Mouse (Mus musculus) midbrain, embryonic 10.5 days (tissue): ENCODE data around the gene Deaf1. TPM values are rescaled to one million over a fixed set of nuclear protein-coding genes. Genes with fewer than 3 reads are reported as not detected.
"Not testable (repeated sequence)": the region's sequence is repeated elsewhere in the genome, so short reads cannot be mapped to it uniquely, and the experiment has no call there.

Source experiments
- DNase-seq: peaks from one replicate; pipeline ENCODE4 v3.0.0-alpha.2; 2017; ENCODE audit warnings: low spot score
- H3K27ac ChIP-seq: fragments of 300-500 bp; sonication (generic); replicated peaks from 2 replicates; pipeline ENCODE4 v1.5.1; 2016; ENCODE audit warnings: mild to moderate bottlenecking
- H3K27me3 ChIP-seq: fragments of 300-500 bp; sonication (generic); 2 replicates; pipeline ENCODE4 v1.6.1; 2016; ENCODE audit warnings: low read depth, mild to moderate bottlenecking; ENCODE audit not compliant: poor library complexity, severe bottlenecking
- H3K36me3 ChIP-seq: fragments of 300-500 bp; sonication (generic); 2 replicates; pipeline ENCODE4 v1.6.1; 2016; ENCODE audit warnings: mild to moderate bottlenecking, moderate library complexity
- H3K4me1 ChIP-seq: fragments of 300-500 bp; sonication (generic); 2 replicates; pipeline ENCODE4 v1.6.1; 2016
- H3K4me3 ChIP-seq: fragments of 300-500 bp; sonication (generic); 2 replicates; pipeline ENCODE4 v1.5.1; 2016; ENCODE audit warnings: mild to moderate bottlenecking, moderate library complexity
- H3K9me3 ChIP-seq: fragments of 300-500 bp; sonication (generic); replicated peaks from 2 replicates; pipeline ENCODE4 v1.6.1; 2016; ENCODE audit warnings: mild to moderate bottlenecking
- WGBS: fragments of 180-500 bp; shearing (Covaris S2); methylation state at CpG from one replicate; pipeline ENCODE4 v1.1.7; 2016; 5-methylcytosine and 5-hydroxymethylcytosine counted together
- polyA plus RNA-seq: library from polyadenylated mRNA; unstranded; fragments of >200 nt; fragmentation: Nextera tagmentation; extraction: Ambion mirVana; gene quantifications from 2 replicates; pipeline ENCODE4 v1.2.1, GENCODE M21; 2016

The Deaf1 gene
- polyA plus RNA-seq, 1 experiment from 2014 or later, result 57.4 TPM

DNA sequence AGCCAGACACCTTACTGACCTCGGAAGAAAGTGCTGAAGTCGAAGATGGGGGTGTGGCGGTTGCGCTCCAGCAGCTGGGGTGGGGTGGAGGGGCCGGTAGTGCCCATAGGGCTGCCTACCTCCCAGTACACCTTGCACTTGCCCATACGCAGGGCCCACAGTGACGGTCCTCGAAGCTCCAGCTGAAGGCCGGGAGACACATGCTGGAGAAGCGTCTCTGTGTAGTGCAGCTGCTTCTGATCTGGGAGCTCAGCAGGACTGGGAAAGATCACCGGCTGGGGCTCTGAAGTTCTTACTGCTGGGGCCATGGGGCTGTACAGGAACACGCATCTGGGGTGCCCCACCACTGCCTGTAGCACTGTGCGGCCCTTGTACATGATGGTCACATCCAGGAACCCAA, 63.9 kb downstream of the Deaf1 start:
- H3K36me3 ChIP-seq, result peaks cover 61% of the 10 kb centered on the region
- peaks cover 19% of the 10 kb centered on the region for H3K4me1 ChIP-seq
- H3K27me3 ChIP-seq, result no peaks in the 10 kb centered on the region
- no peak overlapping the region for H3K4me3 ChIP-seq
- WGBS, result 90% methylated on average over 13 of the region's 13 CpGs
- H3K27ac ChIP-seq, result no peak overlapping the region
- DNase-seq, result no peak
- no peaks in the 10 kb centered on the region for H3K9me3 ChIP-seq

- Histone ChIP-seq H3K9me3 (no peaks in the 10 kb centered on the region), H3K27me3 (no peaks in the 10 kb centered on the region), H3K36me3 (peaks cover 83% of the 10 kb centered on the region), H3K4me3 (no peak overlapping the region), H3K4me1 (peaks cover 17% of the 10 kb centered on the region), H3K27ac (no peak overlapping the region)
- no peak for DNase-seq
- WGBS, result 97% methylated on average over 3 of the region's 3 CpGs
Measured at GRCm38 (mm10) chr7:141261480-141261879, 66.0 kb downstream of the Deaf1 start.

GRCm38 (mm10) chr7:141256159-141256558, 71.3 kb downstream of the Deaf1 start:
- H3K27me3 ChIP-seq, result no peaks in the 10 kb centered on the region
- H3K27ac ChIP-seq, result no peak overlapping the region
- H3K4me3 ChIP-seq, result no peak overlapping the region
- no peaks in the 10 kb centered on the region for H3K4me1 ChIP-seq
- no peak for DNase-seq
- 94% methylated on average over 10 of the region's 10 CpGs for WGBS
- H3K9me3 ChIP-seq, result no peaks in the 10 kb centered on the region
- peaks cover 98% of the 10 kb centered on the region for H3K36me3 ChIP-seq

- H3K27ac ChIP-seq, H3K4me1 ChIP-seq, H3K9me3 ChIP-seq, H3K27me3 ChIP-seq, H3K4me3 ChIP-seq, DNase-seq: not testable (repeated sequence)
- H3K36me3 ChIP-seq, result peaks cover 98% of the 10 kb centered on the region
- WGBS, result 95% methylated on average over 4 of the region's 4 CpGs
Measured at GRCm38 (mm10) chr7:141250486-141250885, 77.0 kb downstream of the Deaf1 start.

Other genes with a start within 250 kb of the Deaf1 start
- 1.8 and 2.0 TPM in 2 replicates for gene Pkp3, start 249.5 kb downstream of the Deaf1 start, polyA plus RNA-seq
- 2.3 and 2.5 TPM in 2 replicates for gene Sigirr, start 227.1 kb downstream of the Deaf1 start, polyA plus RNA-seq
- gene Ano9, start 209.9 kb downstream of the Deaf1 start, polyA plus RNA-seq, result 0.07 and 0.16 TPM in 2 replicates
- 86.5 and 94.7 TPM in 2 replicates for gene Ptdss2, start 205.3 kb downstream of the Deaf1 start, polyA plus RNA-seq
- gene Rnh1, start 154.8 kb downstream of the Deaf1 start, polyA plus RNA-seq, result 64.5 and 66.6 TPM in 2 replicates
- 84.2 and 87.5 TPM in 2 replicates for gene Hras, start 133.7 kb downstream of the Deaf1 start, polyA plus RNA-seq
- 14.4 and 14.6 TPM in 2 replicates for gene Lrrc56, start 133.5 kb downstream of the Deaf1 start, polyA plus RNA-seq
- 3.8 and 5.1 TPM in 2 replicates for gene Lmntd2, start 113.6 kb downstream of the Deaf1 start, polyA plus RNA-seq
- gene Rassf7, start 111.8 kb downstream of the Deaf1 start, polyA plus RNA-seq, result 55.6 and 57.2 TPM in 2 replicates
- gene Phrf1, start 98.9 kb downstream of the Deaf1 start, polyA plus RNA-seq, result 114 and 125 TPM in 2 replicates
- gene Irf7, start 61.2 kb downstream of the Deaf1 start, polyA plus RNA-seq, result 0.58 and 1.4 TPM in 2 replicates
- not detected in 2 replicates for gene Cdhr5, start 50.9 kb downstream of the Deaf1 start, polyA plus RNA-seq
- 0.79 and 2.4 TPM in 2 replicates for gene Sct, start 48.6 kb downstream of the Deaf1 start, polyA plus RNA-seq
- gene Drd4, start 35.7 kb downstream of the Deaf1 start, polyA plus RNA-seq, result 0.32 and 0.62 TPM in 2 replicates
- 52.2 and 58.1 TPM in 2 replicates for gene Tmem80, start within 50 bp of the Deaf1 start, polyA plus RNA-seq
- gene Eps8l2, start 11.2 kb upstream of the Deaf1 start, polyA plus RNA-seq, result 3.4 and 3.8 TPM in 2 replicates
- 339 and 342 TPM in 2 replicates for gene Taldo1, start 64.5 kb upstream of the Deaf1 start, polyA plus RNA-seq
- gene Gatd1, start 86.4 kb upstream of the Deaf1 start, polyA plus RNA-seq, result 45.1 and 47.0 TPM in 2 replicates
- 8.9 and 15.1 TPM in 2 replicates for gene Cend1, start 101.8 kb upstream of the Deaf1 start, polyA plus RNA-seq
- 43.7 and 48.4 TPM in 2 replicates for gene Slc25a22, start 110.2 kb upstream of the Deaf1 start, polyA plus RNA-seq
- gene Pidd1, start 116.3 kb upstream of the Deaf1 start, polyA plus RNA-seq, result 18.8 and 20.9 TPM in 2 replicates
- 905 and 1,135 TPM in 2 replicates for gene Rplp2, start 119.7 kb upstream of the Deaf1 start, polyA plus RNA-seq
- 15.2 and 17.5 TPM in 2 replicates for gene Pnpla2, start 127.5 kb upstream of the Deaf1 start, polyA plus RNA-seq
- gene Cracr2b, start 133.4 kb upstream of the Deaf1 start, polyA plus RNA-seq, result 4.1 and 6.9 TPM in 2 replicates
- gene Cd151, start 139.7 kb upstream of the Deaf1 start, polyA plus RNA-seq, result 17.3 and 17.6 TPM in 2 replicates
- gene Polr2l, start 147.4 kb upstream of the Deaf1 start, polyA plus RNA-seq, result 82.1 and 85.0 TPM in 2 replicates
- gene Tspan4, start 147.6 kb upstream of the Deaf1 start, polyA plus RNA-seq, result 33.3 and 38.7 TPM in 2 replicates
- 25.0 and 29.4 TPM in 2 replicates for gene Chid1, start 212.2 kb upstream of the Deaf1 start, polyA plus RNA-seq
- gene Ap2a2, start 234.5 kb upstream of the Deaf1 start, polyA plus RNA-seq, result 104 and 112 TPM in 2 replicates